8 mouse cellular contexts compared by ENCODE assay signal in genomic region chr17:24723122-24723880, GRCm38 (mm10). TPM values are rescaled to one million over a fixed set of nuclear protein-coding genes. Genes with fewer than 3 reads are reported as not detected.
DNase-seq lines count a peak whose midpoint lies in the region; ATAC-seq lines count a peak whose summit lies in the region.

No protein-coding gene starts in this region.

- ATAC-seq in kidney, embryonic 15.5 days (replicated peaks; ENCODE audit: low FRiP score) = no peak
- no peak for ATAC-seq in hindbrain, embryonic 12.5 days (ENCODE audit: low FRiP score)
- no peak for ATAC-seq in midbrain, embryonic 14.5 days (ENCODE audit: low FRiP score, low TSS enrichment)

- peak overlapping the region; percentile 91 for H3K9ac ChIP-seq in kidney, embryonic 15.5 days
- peak overlapping the region; percentile 92 for H3K9ac ChIP-seq in hindbrain, embryonic 12.5 days
- H3K9ac ChIP-seq in midbrain, embryonic 14.5 days (replicated peaks; ENCODE audit: low read length) = peak overlapping the region; percentile 88

- H3K27me3 ChIP-seq in kidney, embryonic 15.5 days = no peaks in the 10 kb centered on the region
- H3K27me3 ChIP-seq in hindbrain, embryonic 12.5 days = 0 out of 2 replicates have a peak, but pooled peaks cover 2% of the 10 kb centered on the region
- no peaks in the 10 kb centered on the region for H3K27me3 ChIP-seq in midbrain, embryonic 14.5 days (ENCODE audit: control insufficient read depth, insufficient read depth, low read length)

- peak overlapping the region; percentile 98 for H3K4me3 ChIP-seq in kidney, embryonic 15.5 days (replicated peaks)
- H3K4me3 ChIP-seq in hindbrain, embryonic 12.5 days = peak overlapping the region; percentile 68
- peak overlapping the region; percentile 76 for H3K4me3 ChIP-seq in midbrain, embryonic 14.5 days (replicated peaks; ENCODE audit: low read depth, low read length)

- DNase-seq in kidney, adult 9 months = no peak
- peak; percentile 65 for DNase-seq in ZHBTc4 (ENCODE audit: low read depth, low spot score)
- no peak for DNase-seq in midbrain, embryonic 14.5 days
- no peak for DNase-seq in T-cell, adult 2 months (ENCODE audit: low spot score)
- no peak for DNase-seq in gastrocnemius, postnatal 10 days
- no peak for DNase-seq in adrenal gland, adult 18-20 months (ENCODE audit: low spot score in 2 of 2)

- H3K4me1 ChIP-seq in kidney, embryonic 15.5 days = peaks cover 34% of the 10 kb centered on the region
- peaks cover 32% of the 10 kb centered on the region for H3K4me1 ChIP-seq in hindbrain, embryonic 12.5 days
- H3K4me1 ChIP-seq in midbrain, embryonic 14.5 days (ENCODE audit: control insufficient read depth, insufficient read depth, low read length) = peaks cover 9% of the 10 kb centered on the region

- H3K4me2 ChIP-seq in kidney, embryonic 15.5 days = peak overlapping the region; percentile 70
- peak overlapping the region; percentile 96 for H3K4me2 ChIP-seq in hindbrain, embryonic 12.5 days (replicated peaks)
- peak overlapping the region; percentile 94 for H3K4me2 ChIP-seq in midbrain, embryonic 14.5 days (ENCODE audit: low read length)

- WGBS in kidney, embryonic 15.5 days = 3% methylated on average over 12 of the region's 12 CpGs
- WGBS in hindbrain, embryonic 12.5 days = 4% methylated on average over 12 of the region's 12 CpGs
- WGBS in midbrain, embryonic 14.5 days = 2% methylated on average over 12 of the region's 12 CpGs

- H3K36me3 ChIP-seq in kidney, embryonic 15.5 days = peaks cover 22% of the 10 kb centered on the region
- H3K36me3 ChIP-seq in hindbrain, embryonic 12.5 days = peaks cover 17% of the 10 kb centered on the region
- H3K36me3 ChIP-seq in midbrain, embryonic 14.5 days (ENCODE audit: control insufficient read depth, insufficient read depth, low read length) = peaks cover 16% of the 10 kb centered on the region

- H3K9me3 ChIP-seq in kidney, embryonic 15.5 days (replicated peaks) = no peaks in the 10 kb centered on the region
- H3K9me3 ChIP-seq in hindbrain, embryonic 12.5 days (replicated peaks) = no peaks in the 10 kb centered on the region
- no peaks in the 10 kb centered on the region for H3K9me3 ChIP-seq in midbrain, embryonic 14.5 days (ENCODE audit: control insufficient read depth, low read length)

- H3K27ac ChIP-seq in kidney, embryonic 15.5 days = peak overlapping the region; percentile 92
- H3K27ac ChIP-seq in hindbrain, embryonic 12.5 days = peak overlapping the region; percentile 80
- no peak overlapping the region; the same call in 1 of the 2 replicates for H3K27ac ChIP-seq in midbrain, embryonic 14.5 days (replicated peaks; ENCODE audit: low read depth, low read length)

RNA-seq across cellular contexts. Expression of gene Ndufb10, which starts 1.0 kb away (rescaled TPM):
- 237 and 238 TPM in 2 replicates for polyA plus RNA-seq in kidney, embryonic 15.5 days (2015; fragmentation: Nextera tagmentation; extraction: Ambion mirVana)
- 199 and 214 TPM in 2 replicates for polyA plus RNA-seq in hindbrain, embryonic 12.5 days (2016; fragmentation: Nextera tagmentation; extraction: Ambion mirVana)
- 282 and 319 TPM in 2 replicates for polyA plus RNA-seq in midbrain, embryonic 14.5 days (2014; fragmentation: Nextera tagmentation; extraction: Ambion mirVana)
- total RNA-seq in gastrocnemius, postnatal 10 days (2021) = 100 to 1,000 TPM; 400 to 516 TPM
- 100 to 1,000 TPM; 239 to 321 TPM for total RNA-seq in adrenal gland, adult 18-20 months (2021)

RNA-seq across cellular contexts. Expression of gene Rpl3l, which starts 4.3 kb away (rescaled TPM):
- not detected in 2 replicates for polyA plus RNA-seq in kidney, embryonic 15.5 days (2015; fragmentation: Nextera tagmentation; extraction: Ambion mirVana)
- not detected in 2 replicates for polyA plus RNA-seq in hindbrain, embryonic 12.5 days (2016; fragmentation: Nextera tagmentation; extraction: Ambion mirVana)
- not detected in 2 replicates for polyA plus RNA-seq in midbrain, embryonic 14.5 days (2014; fragmentation: Nextera tagmentation; extraction: Ambion mirVana)
- 100 to 1,000 TPM; 593 to 752 TPM for total RNA-seq in gastrocnemius, postnatal 10 days (2021)
- 1 to 10 TPM in 1 of 2 experiments, not detected in 1; 1.2 TPM for total RNA-seq in adrenal gland, adult 18-20 months (2021)

RNA-seq across cellular contexts. Expression of gene Rps2, which starts 5.4 kb away (rescaled TPM):
- 1,520 and 1,607 TPM in 2 replicates for polyA plus RNA-seq in kidney, embryonic 15.5 days (2015; fragmentation: Nextera tagmentation; extraction: Ambion mirVana)
- polyA plus RNA-seq in hindbrain, embryonic 12.5 days (2016; fragmentation: Nextera tagmentation; extraction: Ambion mirVana) = 795 and 841 TPM in 2 replicates
- polyA plus RNA-seq in midbrain, embryonic 14.5 days (2014; fragmentation: Nextera tagmentation; extraction: Ambion mirVana) = 814 and 824 TPM in 2 replicates
- total RNA-seq in gastrocnemius, postnatal 10 days (2021) = 100 to 1,000 TPM; 732 to 736 TPM
- 100 to 1,000 TPM; 653 to 681 TPM for total RNA-seq in adrenal gland, adult 18-20 months (2021)

RNA-seq across cellular contexts. Expression of gene Rnf151, which starts 5.4 kb away (rescaled TPM):
- 0.18 TPM in 1 of 2 replicates, not detected in the other for polyA plus RNA-seq in kidney, embryonic 15.5 days (2015; fragmentation: Nextera tagmentation; extraction: Ambion mirVana)
- 0.18 and 0.35 TPM in 2 replicates for polyA plus RNA-seq in hindbrain, embryonic 12.5 days (2016; fragmentation: Nextera tagmentation; extraction: Ambion mirVana)
- 0.32 TPM in 1 of 2 replicates, not detected in the other for polyA plus RNA-seq in midbrain, embryonic 14.5 days (2014; fragmentation: Nextera tagmentation; extraction: Ambion mirVana)
- not detected for total RNA-seq in gastrocnemius, postnatal 10 days (2021)
- not detected for total RNA-seq in adrenal gland, adult 18-20 months (2021)

RNA-seq across cellular contexts. Expression of gene Msrb1, which starts 13.1 kb away (rescaled TPM):
- polyA plus RNA-seq in kidney, embryonic 15.5 days (2015; fragmentation: Nextera tagmentation; extraction: Ambion mirVana) = 29.9 and 31.8 TPM in 2 replicates
- 21.8 and 22.6 TPM in 2 replicates for polyA plus RNA-seq in hindbrain, embryonic 12.5 days (2016; fragmentation: Nextera tagmentation; extraction: Ambion mirVana)
- 19.7 and 20.1 TPM in 2 replicates for polyA plus RNA-seq in midbrain, embryonic 14.5 days (2014; fragmentation: Nextera tagmentation; extraction: Ambion mirVana)
- 100 to 1,000 TPM; 127 to 132 TPM for total RNA-seq in gastrocnemius, postnatal 10 days (2021)
- total RNA-seq in adrenal gland, adult 18-20 months (2021) = 10 to 100 TPM; 83.9 to 94.4 TPM
